Mouse (Mus musculus): ENCODE results near the gene Smim12. TPM values are rescaled to one million over a fixed set of nuclear protein-coding genes. Genes with fewer than 3 reads are reported as not detected.

Gene Smim12
- polyA plus RNA-seq, 1 experiment from 2014 or later: 44.8 TPM

DNA sequence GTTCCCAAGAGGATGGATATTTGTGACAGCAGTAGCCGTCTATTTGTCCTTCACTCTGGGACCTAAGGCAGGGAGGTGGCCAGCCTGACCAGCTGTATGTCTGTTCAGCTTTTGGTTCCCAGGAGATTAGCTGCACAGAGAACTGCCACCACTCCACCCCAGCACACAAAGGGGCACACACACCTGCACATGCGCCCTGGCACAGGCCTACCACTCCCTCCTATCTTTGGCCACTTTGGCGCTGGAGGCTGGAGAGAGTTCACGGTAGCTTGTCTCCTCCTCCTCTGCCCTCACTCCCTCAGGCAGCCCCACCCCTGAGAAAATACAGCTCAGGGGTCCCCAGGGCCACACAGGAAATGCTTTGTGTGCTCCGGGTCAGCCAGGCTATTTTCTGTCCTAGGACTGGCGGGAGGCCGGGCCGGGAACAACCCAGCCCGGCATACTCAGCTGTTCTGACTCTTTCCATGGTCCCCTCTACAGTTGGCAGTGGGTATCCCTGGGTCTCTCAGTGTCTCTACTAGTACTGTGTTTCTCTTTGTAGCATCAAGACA lies 34.9 kb downstream of the Smim12 start:
- no peak overlapping the region for H3K4me3 ChIP-seq (ENCODE audit: low read depth, low read length)
- no peaks in the 10 kb centered on the region for H3K4me1 ChIP-seq (ENCODE audit: control insufficient read depth, insufficient read depth, low read length)
- H3K4me2 ChIP-seq (ENCODE audit: low read length): no peak overlapping the region
- H3K27ac ChIP-seq (ENCODE audit: low read length): no peak overlapping the region
- WGBS: 60% methylated on average over 9 of the region's 9 CpGs
- H3K9ac ChIP-seq (ENCODE audit: low read depth, low read length): no peak overlapping the region
- no peak for ATAC-seq
- no peaks in the 10 kb centered on the region for H3K36me3 ChIP-seq (ENCODE audit: control insufficient read depth, insufficient read depth, low read length)
- no peaks in the 10 kb centered on the region for H3K9me3 ChIP-seq (replicated peaks; ENCODE audit: control insufficient read depth, low read length, poor library complexity, severe bottlenecking)
- H3K27me3 ChIP-seq (ENCODE audit: control insufficient read depth, insufficient read depth, low read depth, low read length): no peaks in the 10 kb centered on the region

DNA sequence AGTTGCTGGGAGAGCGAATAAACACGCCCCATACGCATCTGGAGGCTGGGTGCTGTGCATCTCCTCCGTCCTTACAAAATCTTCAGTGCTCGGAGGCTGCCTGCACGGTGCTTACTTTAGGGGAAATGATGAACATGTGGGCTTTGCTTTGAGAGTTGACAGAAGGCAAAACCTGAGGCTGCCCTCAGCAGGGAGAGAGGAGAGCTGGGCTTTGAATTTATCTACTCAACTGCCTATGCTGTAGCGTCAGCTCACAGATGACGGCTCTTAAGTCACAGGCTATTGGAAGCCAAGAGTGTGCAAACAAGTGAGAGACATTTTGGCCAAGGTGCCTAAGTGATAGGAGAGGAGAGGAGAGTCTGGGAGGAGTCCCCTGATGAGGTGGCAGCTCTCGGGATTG lies 35.7 kb downstream of the Smim12 start:
- H3K9me3 ChIP-seq (replicated peaks; ENCODE audit: control insufficient read depth, low read length, poor library complexity, severe bottlenecking): no peaks in the 10 kb centered on the region
- WGBS: 83% methylated on average over 9 of the region's 9 CpGs
- no peaks in the 10 kb centered on the region for H3K27me3 ChIP-seq (ENCODE audit: control insufficient read depth, insufficient read depth, low read depth, low read length)
- ATAC-seq: no peak
- H3K9ac ChIP-seq (ENCODE audit: low read depth, low read length): no peak overlapping the region
- no peak overlapping the region for H3K4me2 ChIP-seq (ENCODE audit: low read length)
- no peaks in the 10 kb centered on the region for H3K4me1 ChIP-seq (ENCODE audit: control insufficient read depth, insufficient read depth, low read length)
- H3K27ac ChIP-seq (ENCODE audit: low read length): no peak overlapping the region
- H3K36me3 ChIP-seq (ENCODE audit: control insufficient read depth, insufficient read depth, low read length): no peaks in the 10 kb centered on the region
- no peak overlapping the region for H3K4me3 ChIP-seq (ENCODE audit: low read depth, low read length)

DNA sequence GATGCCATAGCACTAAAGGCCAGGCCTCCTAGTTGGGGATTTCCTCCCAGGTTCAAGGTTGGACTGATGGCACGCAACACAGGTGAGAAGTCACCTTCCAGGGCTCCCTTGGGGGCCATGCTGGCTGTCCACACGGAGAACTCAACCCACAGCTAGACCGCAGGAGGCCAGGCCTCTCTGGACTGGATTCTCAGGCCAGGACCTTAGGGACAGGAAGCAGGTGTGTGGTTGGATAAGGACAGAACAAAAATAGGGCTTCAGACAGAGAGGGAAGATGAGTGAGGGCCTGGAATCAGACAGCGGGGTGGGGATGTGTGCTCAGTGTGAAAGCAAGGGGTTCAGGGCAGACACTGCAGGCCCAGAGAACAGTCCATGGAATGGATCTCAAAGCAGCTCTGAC lies 43.3 kb downstream of the Smim12 start:
- ATAC-seq: no peak
- 79% methylated on average over 4 of the region's 4 CpGs for whole genome bisulfite sequencing
- Histone ChIP-seq H3K4me1 (ENCODE audit: control insufficient read depth, insufficient read depth, low read length) (no peaks in the 10 kb centered on the region), H3K9me3 (replicated peaks; ENCODE audit: control insufficient read depth, low read length, poor library complexity, severe bottlenecking) (no peaks in the 10 kb centered on the region), H3K4me2 (ENCODE audit: low read length) (no peak overlapping the region), H3K36me3 (ENCODE audit: control insufficient read depth, insufficient read depth, low read length) (no peaks in the 10 kb centered on the region), H3K27ac (ENCODE audit: low read length) (no peak overlapping the region), H3K4me3 (ENCODE audit: low read depth, low read length) (no peak overlapping the region), H3K27me3 (ENCODE audit: control insufficient read depth, insufficient read depth, low read depth, low read length) (no peaks in the 10 kb centered on the region), H3K9ac (ENCODE audit: low read depth, low read length) (no peak overlapping the region)

DNA sequence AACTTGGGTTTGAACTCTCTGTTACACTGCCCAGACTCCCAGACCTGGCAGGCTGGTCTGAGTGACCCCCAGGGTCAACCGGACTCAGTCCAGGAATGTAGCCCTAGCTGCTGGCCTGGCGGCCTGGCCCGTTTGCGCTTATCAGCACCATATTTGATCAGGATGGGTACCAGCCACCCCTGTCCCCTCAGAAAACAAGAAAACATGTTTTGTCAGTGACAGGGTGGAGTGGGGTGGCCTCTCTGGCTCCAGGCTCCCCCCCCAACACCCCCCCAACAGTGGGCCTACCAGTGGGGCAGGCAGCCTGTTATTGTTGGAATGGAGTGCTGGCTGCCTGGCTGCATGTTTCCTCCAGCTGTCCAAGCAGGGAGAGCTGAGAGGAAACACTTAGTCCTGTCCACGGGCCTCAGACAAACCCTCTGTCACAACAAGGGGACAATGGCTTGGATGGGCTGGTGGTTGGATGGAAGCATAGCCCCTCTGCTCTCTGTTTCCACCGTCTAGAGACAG lies 45.5 kb downstream of the Smim12 start:
- no peak overlapping the region for H3K9ac ChIP-seq (ENCODE audit: low read depth, low read length)
- H3K27me3 ChIP-seq (ENCODE audit: control insufficient read depth, insufficient read depth, low read depth, low read length): no peaks in the 10 kb centered on the region
- no peak for ATAC-seq
- no peak overlapping the region for H3K4me3 ChIP-seq (ENCODE audit: low read depth, low read length)
- no peaks in the 10 kb centered on the region for H3K9me3 ChIP-seq (replicated peaks; ENCODE audit: control insufficient read depth, low read length, poor library complexity, severe bottlenecking)
- no peak overlapping the region for H3K4me2 ChIP-seq (ENCODE audit: low read length)
- H3K36me3 ChIP-seq (ENCODE audit: control insufficient read depth, insufficient read depth, low read length): no peaks in the 10 kb centered on the region
- 84% methylated on average over 6 of the region's 6 CpGs for WGBS
- no peaks in the 10 kb centered on the region for H3K4me1 ChIP-seq (ENCODE audit: control insufficient read depth, insufficient read depth, low read length)
- H3K27ac ChIP-seq (ENCODE audit: low read length): no peak overlapping the region

DNA sequence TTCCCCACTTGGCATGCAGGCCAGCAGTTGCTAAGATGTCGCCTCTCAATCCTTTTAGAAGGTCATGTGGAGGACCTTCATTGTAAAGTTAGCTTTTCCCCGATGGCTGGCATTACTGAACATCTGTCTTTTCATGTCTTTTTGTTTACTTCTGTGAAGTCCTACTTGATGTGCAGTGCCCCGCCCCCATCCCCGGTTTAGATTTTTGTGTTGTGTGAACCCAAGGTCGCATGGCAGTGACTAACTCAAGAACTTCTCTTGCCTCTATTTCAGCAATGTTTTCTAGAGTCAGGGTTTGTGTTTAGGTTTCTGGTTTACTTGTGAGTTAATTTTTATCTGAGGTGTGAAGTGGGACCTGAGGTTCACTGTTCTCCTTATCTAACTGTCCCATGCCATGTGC lies 49.0 kb downstream of the Smim12 start:
- Histone ChIP-seq H3K36me3 (ENCODE audit: control insufficient read depth, insufficient read depth, low read length) (no peaks in the 10 kb centered on the region), H3K4me3 (ENCODE audit: low read depth, low read length) (no peak overlapping the region), H3K4me2 (ENCODE audit: low read length) (no peak overlapping the region), H3K9me3 (replicated peaks; ENCODE audit: control insufficient read depth, low read length, poor library complexity, severe bottlenecking) (no peaks in the 10 kb centered on the region), H3K27me3 (ENCODE audit: control insufficient read depth, insufficient read depth, low read depth, low read length) (no peaks in the 10 kb centered on the region), H3K4me1 (ENCODE audit: control insufficient read depth, insufficient read depth, low read length) (no peaks in the 10 kb centered on the region), H3K9ac (ENCODE audit: low read depth, low read length) (no peak overlapping the region), H3K27ac (ENCODE audit: low read length) (no peak overlapping the region)
- no peak for ATAC-seq
- 69% methylated on average over 5 of the region's 5 CpGs for WGBS

Other genes with a start within 250 kb of the Smim12 start
- 56.4 and 63.4 TPM in 2 replicates for gene Sfpq, start 222.5 kb upstream of the Smim12 start, polyA plus RNA-seq (2015; fragmentation: Nextera tagmentation; extraction: Ambion mirVana)
- gene Zmym1, start 182.6 kb upstream of the Smim12 start, polyA plus RNA-seq (2015; fragmentation: Nextera tagmentation; extraction: Ambion mirVana): 31.5 and 32.5 TPM in 2 replicates
- gene Zmym6, start 166.4 kb upstream of the Smim12 start, polyA plus RNA-seq (2015; fragmentation: Nextera tagmentation; extraction: Ambion mirVana): 41.0 and 44.3 TPM in 2 replicates
- 17.9 and 18.1 TPM in 2 replicates for gene Tmem35b, start 120.1 kb upstream of the Smim12 start, polyA plus RNA-seq (2015; fragmentation: Nextera tagmentation; extraction: Ambion mirVana)
- 17.6 and 19.5 TPM in 2 replicates for gene Dlgap3, start 74.6 kb upstream of the Smim12 start, polyA plus RNA-seq (2015; fragmentation: Nextera tagmentation; extraction: Ambion mirVana)
- 18.1 and 20.8 TPM in 2 replicates for gene Gja4, start 70.3 kb downstream of the Smim12 start, polyA plus RNA-seq (2015; fragmentation: Nextera tagmentation; extraction: Ambion mirVana)
- gene Gjb3, start 87.1 kb downstream of the Smim12 start, polyA plus RNA-seq (2015; fragmentation: Nextera tagmentation; extraction: Ambion mirVana): 0.11 and 0.55 TPM in 2 replicates
- gene Gjb4, start 110.3 kb downstream of the Smim12 start, polyA plus RNA-seq (2015; fragmentation: Nextera tagmentation; extraction: Ambion mirVana): 0.13 and 0.14 TPM in 2 replicates
- gene Gjb5, start 114.4 kb downstream of the Smim12 start, polyA plus RNA-seq (2015; fragmentation: Nextera tagmentation; extraction: Ambion mirVana): 0.18 TPM in 1 of 2 replicates, not detected in the other